Mouse (Mus musculus) G1E-ER4 (cell line): Measurements from ENCODE around the gene Olfr342. TPM values are rescaled to one million over a fixed set of nuclear protein-coding genes. Genes with fewer than 3 reads are reported as not detected.

Source experiments
- GATA1 ChIP-seq: IDR thresholded peaks from one replicate; pipeline ENCODE4 v1.8.0; 2012; ENCODE audit warnings: low read length, inconsistent platforms
- polyA plus RNA-seq: library from polyadenylated mRNA; stranded (reverse); fragments of >175 nt; gene quantifications from 2 replicates; pipeline ENCODE4 v1.2.3, GENCODE M21; 2012

The Olfr342 gene
- not detected in 2 replicates for polyA plus RNA-seq

- no peak for TF ChIP-seq GATA1
These were observed at the start of gene Olfr342 for GRCm38 (mm10) chr2:36524698-36525097. TSS of gene Olfr342 (plus strand) at chr2:36524998.

GRCm38 (mm10) chr2:36482368-36482767 lies 42.4 kb upstream of the Olfr342 start, which contains the start of gene Olfr341:
TSS of gene Olfr341 (minus strand) at chr2:36482468.
- TF ChIP-seq GATA1, result no peak

GRCm38 (mm10) chr2:36565156-36565555 lies 40.4 kb downstream of the Olfr342 start:
- no peak for TF ChIP-seq GATA1

GRCm38 (mm10) chr2:36566362-36566761 lies 41.6 kb downstream of the Olfr342 start, which contains the start of gene Olfr344:
TSS of gene Olfr344 (plus strand) at chr2:36566662.
- no peak for TF ChIP-seq GATA1

GRCm38 (mm10) chr2:36567022-36567421 lies 42.2 kb downstream of the Olfr342 start:
- TF ChIP-seq GATA1, result no peak

- no peak for TF ChIP-seq GATA1
These were observed 43.0 kb downstream of the Olfr342 start for GRCm38 (mm10) chr2:36567845-36568244.

Other genes with a start within 250 kb of the Olfr342 start
- not detected in 2 replicates for gene Olfr338, start 151.5 kb upstream of the Olfr342 start, polyA plus RNA-seq
- not detected in 2 replicates for gene Olfr339, start 106.1 kb upstream of the Olfr342 start, polyA plus RNA-seq
- not detected in 2 replicates for gene Olfr340, start 72.4 kb upstream of the Olfr342 start, polyA plus RNA-seq
- gene Olfr341, start 42.5 kb upstream of the Olfr342 start, polyA plus RNA-seq, result not detected in 2 replicates
- not detected in 2 replicates for gene Olfr344, start 41.7 kb downstream of the Olfr342 start, polyA plus RNA-seq
- not detected in 2 replicates for gene Olfr345, start 115.0 kb downstream of the Olfr342 start, polyA plus RNA-seq
- gene Olfr346, start 160.8 kb downstream of the Olfr342 start, polyA plus RNA-seq, result not detected in 2 replicates
- not detected in 2 replicates for gene Olfr347, start 206.9 kb downstream of the Olfr342 start, polyA plus RNA-seq